12 mouse cellular contexts compared by ENCODE assay signal in genomic region chr13:90279786-90280382, GRCm38 (mm10).
DNase-seq lines count a peak whose midpoint lies in the region; ATAC-seq and TF ChIP-seq lines count a peak whose summit lies in the region.
"Had no signal": no experiment of that assay in that cellular context is flagged by ENCODE, and none has a peak within 500 bp of the region (broad histone marks: within the 10 kb centered on the region; RNA-seq: fewer than 3 reads in every experiment).

No protein-coding gene starts in this region.

- H3K4me2 ChIP-seq in heart, postnatal 0 days (ENCODE audit: low read depth, low read length): no peak overlapping the region
- H3K4me2 ChIP-seq in intestine, embryonic 16.5 days (ENCODE audit: low read depth, low read length): no peak overlapping the region
- H3K4me2 ChIP-seq: lung, embryonic 14.5 days had no signal

- H3K4me1 ChIP-seq in heart, embryonic 10.5 days: peaks cover 6% of the 10 kb centered on the region; the same call in 1 of the 2 replicates
- H3K4me1 ChIP-seq in heart, postnatal 0 days (ENCODE audit: control insufficient read depth, insufficient read depth): peaks cover 12% of the 10 kb centered on the region; the same call in 1 of the 2 replicates
- no peaks in the 10 kb centered on the region for H3K4me1 ChIP-seq in intestine, embryonic 16.5 days (ENCODE audit: control insufficient read depth, insufficient read depth, low read length)

- TF ChIP-seq EP300 in heart, postnatal 0 days (IDR thresholded peaks at IDR 0.05; ENCODE audit: low read depth): no peak

- DNase-seq in heart, embryonic 10.5 days (ENCODE audit: low spot score): peak; percentile 72
- DNase-seq in heart, postnatal 14 days: no peak
- DNase-seq in brain, embryonic 14.5 days (ENCODE audit: low read depth): peak; percentile 73
- DNase-seq in heart, postnatal 0 days (ENCODE audit: low spot score): no peak
- peak; percentile 23 to 46 for DNase-seq in layer of hippocampus, postnatal 14 days (ENCODE audit: low spot score in 2 of 2)
- no peak for DNase-seq in adipocyte (ENCODE audit: low spot score)
- DNase-seq: kidney, adult 9 months; lung, embryonic 14.5 days; thymus, adult 18-20 months had no signal

- 76% methylated on average over 3 of the region's 3 CpGs for WGBS in heart, embryonic 10.5 days
- 33% methylated on average over 3 of the region's 3 CpGs for WGBS in heart, postnatal 0 days
- 76% methylated on average over 3 of the region's 3 CpGs for WGBS in intestine, embryonic 16.5 days

- H3K4me3 ChIP-seq in heart, embryonic 10.5 days: no peak overlapping the region
- H3K4me3 ChIP-seq in heart, postnatal 0 days (ENCODE audit: low read depth, low read length): no peak overlapping the region
- no peak overlapping the region for H3K4me3 ChIP-seq in intestine, embryonic 16.5 days (ENCODE audit: low read length)
- H3K4me3 ChIP-seq: gastrocnemius, adult 2 months had no signal

- TF ChIP-seq POLR2A in brain, embryonic 14.5 days (IDR thresholded peaks at IDR 0.05; ENCODE audit: borderline replicate concordance, extremely low read depth, insufficient read depth, insufficient read length, poor library complexity, severe bottlenecking): no peak

- no peaks in the 10 kb centered on the region for H3K9me3 ChIP-seq in heart, embryonic 10.5 days
- no peaks in the 10 kb centered on the region for H3K9me3 ChIP-seq in heart, postnatal 0 days (replicated peaks; ENCODE audit: control insufficient read depth, low read length)
- no peaks in the 10 kb centered on the region for H3K9me3 ChIP-seq in intestine, embryonic 16.5 days (ENCODE audit: control insufficient read depth, low read length)

- H3K27ac ChIP-seq in heart, embryonic 10.5 days: 0 out of 2 replicates have a peak overlapping the region, but pooled peaks have one; percentile 16
- peak overlapping the region; percentile 63 for H3K27ac ChIP-seq in heart, postnatal 0 days (ENCODE audit: low read depth)
- H3K27ac ChIP-seq in intestine, embryonic 16.5 days (ENCODE audit: low read length): no peak overlapping the region
- H3K27ac ChIP-seq: gastrocnemius, adult 2 months had no signal

- no peak for TF ChIP-seq CTCF in brain, embryonic 14.5 days (IDR thresholded peaks at IDR 0.05; ENCODE audit: borderline replicate concordance, extremely low read depth, insufficient read depth, insufficient read length)
- TF ChIP-seq CTCF in heart, postnatal 0 days (IDR thresholded peaks at IDR 0.05; ENCODE audit: low read depth): no peak

- no peaks in the 10 kb centered on the region for H3K27me3 ChIP-seq in heart, embryonic 10.5 days (ENCODE audit: insufficient read depth, poor library complexity, severe bottlenecking)
- no peaks in the 10 kb centered on the region for H3K27me3 ChIP-seq in heart, postnatal 0 days (ENCODE audit: control insufficient read depth, insufficient read depth, low read length)
- H3K27me3 ChIP-seq in intestine, embryonic 16.5 days (replicated peaks; ENCODE audit: control insufficient read depth, insufficient read depth, low read length): no peaks in the 10 kb centered on the region

- intact Hi-C loops in heart, postnatal 14 days (cut with DNase I): no loop called here

- no peaks in the 10 kb centered on the region for H3K36me3 ChIP-seq in heart, embryonic 10.5 days
- H3K36me3 ChIP-seq in heart, postnatal 0 days (replicated peaks; ENCODE audit: control insufficient read depth, insufficient read depth, low read length): no peaks in the 10 kb centered on the region
- no peaks in the 10 kb centered on the region for H3K36me3 ChIP-seq in intestine, embryonic 16.5 days (ENCODE audit: control insufficient read depth, insufficient read depth, low read length)

- no peak overlapping the region for H3K9ac ChIP-seq in heart, postnatal 0 days (replicated peaks; ENCODE audit: low read depth, low read length)
- no peak overlapping the region for H3K9ac ChIP-seq in intestine, embryonic 16.5 days (ENCODE audit: low read depth, low read length)
- H3K9ac ChIP-seq: lung, embryonic 14.5 days had no signal

- ATAC-seq in heart, postnatal 0 days (ENCODE audit: insufficient read depth, low read depth): peak; percentile 57
- ATAC-seq in intestine, embryonic 16.5 days: no peak
- no peak for ATAC-seq in megakaryocyte, adult 5-6 weeks (ENCODE audit: poor library complexity, severe bottlenecking)

Comparison
In these comparisons a context has a peak if more than half of its experiments do, and no peak if none do; other contexts are left out.
1. DNase-seq: peak in heart, embryonic 10.5 days (single experiment), brain, embryonic 14.5 days (single experiment) and layer of hippocampus, postnatal 14 days (2 of 2); none in heart, postnatal 14 days (0 of 2), heart, postnatal 0 days (single experiment) and adipocyte (single experiment).